Mouse (Mus musculus) embryo, embryonic 9.5 days (tissue): ENCODE results near the gene Samhd1.

Source experiments
- DNase-seq: peaks from one replicate; pipeline ENCODE4 v3.0.0-alpha.2; 2017; ENCODE audit errors: extremely low spot score

Samhd1 gene

DNA sequence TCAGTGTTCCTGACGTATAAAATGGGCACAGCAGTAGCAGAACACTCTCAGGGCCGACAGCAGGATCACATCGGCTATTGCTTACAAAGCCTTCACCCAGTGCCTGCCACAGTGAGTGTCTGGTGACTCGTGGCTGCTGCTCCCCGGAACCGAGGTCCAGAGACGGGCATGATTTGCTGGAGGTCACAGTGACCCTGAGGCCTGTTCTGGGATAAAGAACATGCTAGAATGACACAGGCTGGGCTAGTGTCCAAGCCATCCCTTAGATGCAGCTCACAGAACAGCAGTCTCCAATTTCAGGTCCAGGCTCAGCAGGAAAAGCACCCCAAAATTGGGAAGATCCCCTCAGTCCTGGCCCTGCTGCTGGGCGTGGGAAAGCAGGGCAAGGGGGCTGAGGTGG lies 80.8 kb downstream of the Samhd1 start:
- DNase-seq = no peak

DNA sequence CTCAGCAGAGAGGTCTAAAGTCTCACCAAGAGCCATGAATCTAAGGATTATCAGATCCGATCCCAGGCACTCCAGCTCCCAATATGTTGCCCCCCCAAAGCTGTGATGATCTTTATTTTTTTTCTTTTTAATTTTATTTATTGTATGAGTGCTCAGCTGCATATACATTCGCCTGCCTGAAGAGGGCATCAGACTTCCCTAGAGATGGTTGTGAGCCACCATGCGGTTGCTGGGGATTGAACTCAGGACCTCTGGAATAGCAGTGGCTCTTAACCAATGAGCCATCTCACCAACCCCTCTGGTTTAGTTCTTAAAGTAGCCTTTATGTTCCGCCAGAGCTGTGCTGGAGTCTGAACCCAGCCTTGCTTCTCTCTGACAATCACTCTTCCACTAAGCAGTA lies 81.3 kb downstream of the Samhd1 start:
- no peak for DNase-seq

DNA sequence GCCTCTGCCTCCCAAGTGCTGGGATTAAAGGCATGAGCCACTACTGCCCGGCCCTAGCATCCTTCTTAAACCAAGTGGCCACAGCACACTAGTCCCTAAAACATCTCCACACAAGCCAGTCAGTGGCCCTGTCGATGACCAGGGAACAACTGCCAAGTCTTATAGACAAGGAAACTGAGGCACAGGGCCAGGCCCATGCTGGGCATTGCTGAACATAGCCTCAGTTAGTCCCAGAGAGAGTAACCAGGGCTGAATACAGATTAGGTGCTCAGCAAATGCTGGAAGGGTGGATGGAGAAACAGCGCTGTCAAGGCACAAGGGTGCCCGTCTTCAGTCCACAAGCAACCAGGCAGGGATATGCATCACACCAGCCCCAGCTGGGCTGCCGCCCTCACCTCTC lies 81.9 kb downstream of the Samhd1 start:
- DNase-seq = no peak

DNA sequence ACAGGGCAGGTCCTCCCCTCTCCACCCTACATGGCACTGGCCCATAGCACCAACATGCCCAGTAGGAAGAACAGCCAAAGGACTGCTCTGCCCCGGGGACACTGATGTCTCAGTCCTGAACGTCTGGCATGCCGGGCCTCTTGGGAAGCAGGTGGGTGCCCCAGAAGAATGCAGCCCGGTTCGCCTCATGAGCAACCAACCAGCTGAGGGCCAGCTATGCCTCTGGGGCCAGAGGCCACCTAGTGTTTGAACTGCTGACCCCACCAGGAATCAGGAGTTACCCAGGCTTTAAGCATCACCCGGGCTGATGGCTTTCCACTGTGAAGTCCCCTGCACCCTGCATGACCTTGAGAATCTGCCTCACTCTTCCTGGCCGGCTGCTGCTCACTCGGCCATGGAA lies 82.6 kb downstream of the Samhd1 start:
- no peak for DNase-seq

DNA sequence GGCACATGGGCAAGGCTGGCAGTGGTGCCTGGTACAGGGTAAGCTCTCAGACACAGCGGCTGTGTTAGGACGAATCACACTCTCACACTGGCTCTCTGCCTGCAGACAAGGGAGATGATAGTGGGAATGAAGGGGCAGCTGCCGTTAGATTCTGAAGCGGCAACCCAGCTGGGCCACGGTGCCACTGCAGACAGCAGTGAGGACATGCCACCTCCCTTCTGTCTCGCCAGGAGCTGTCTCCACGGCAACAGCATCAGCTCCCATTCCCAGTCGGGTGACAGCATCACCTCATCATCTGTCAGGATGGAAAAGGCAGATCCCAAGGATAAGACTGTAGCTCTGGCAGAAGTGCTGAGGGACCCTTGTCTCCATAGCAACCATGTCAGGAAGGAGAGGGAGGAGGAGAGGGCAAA lies 85.2 kb downstream of the Samhd1 start:
- DNase-seq = no peak

DNA sequence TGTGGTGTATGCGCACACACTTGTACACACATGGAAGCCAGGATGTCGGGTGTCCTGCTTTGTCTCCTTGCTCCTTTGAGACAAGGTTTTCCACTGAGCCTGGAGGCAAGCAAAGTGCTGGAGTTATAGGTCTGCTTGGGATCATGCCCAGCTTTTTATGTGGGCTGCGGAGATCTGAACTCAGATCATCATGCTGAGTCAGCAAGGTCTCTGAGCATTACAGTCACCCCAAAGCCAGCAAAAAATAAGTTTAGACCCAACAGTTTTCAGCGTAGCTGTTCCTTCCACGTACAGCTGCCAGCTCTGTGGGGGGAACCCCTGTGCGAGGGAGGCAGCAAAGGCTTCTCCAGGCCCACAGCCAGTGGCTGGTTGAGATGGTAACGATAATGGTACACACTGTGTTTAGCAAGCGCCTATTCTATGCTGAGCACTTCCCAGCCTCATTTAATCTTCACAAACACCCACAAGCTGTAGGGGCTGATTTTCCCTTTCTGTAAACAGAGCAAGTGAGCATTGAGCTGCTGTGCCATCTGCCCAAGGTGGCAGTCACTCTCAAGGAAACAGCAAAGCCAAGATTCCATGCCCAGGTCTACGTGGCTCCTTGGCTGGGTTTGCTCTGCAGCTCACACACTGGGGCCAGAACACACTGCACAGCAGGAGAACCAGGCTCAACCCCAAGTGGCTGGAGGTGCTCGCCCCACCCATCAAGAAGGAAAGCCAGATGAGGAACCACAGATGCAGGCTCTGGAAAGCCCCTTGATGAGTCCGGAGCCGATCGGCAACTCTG lies 86.5 kb downstream of the Samhd1 start:
- DNase-seq = no peak
